Mouse (Mus musculus): ENCODE data around the gene Tmem151a.
"Not testable (repeated sequence)": the region's sequence is repeated elsewhere in the genome, so short reads cannot be mapped to it uniquely, and the experiment has no call there.

Tmem151a gene

DNA sequence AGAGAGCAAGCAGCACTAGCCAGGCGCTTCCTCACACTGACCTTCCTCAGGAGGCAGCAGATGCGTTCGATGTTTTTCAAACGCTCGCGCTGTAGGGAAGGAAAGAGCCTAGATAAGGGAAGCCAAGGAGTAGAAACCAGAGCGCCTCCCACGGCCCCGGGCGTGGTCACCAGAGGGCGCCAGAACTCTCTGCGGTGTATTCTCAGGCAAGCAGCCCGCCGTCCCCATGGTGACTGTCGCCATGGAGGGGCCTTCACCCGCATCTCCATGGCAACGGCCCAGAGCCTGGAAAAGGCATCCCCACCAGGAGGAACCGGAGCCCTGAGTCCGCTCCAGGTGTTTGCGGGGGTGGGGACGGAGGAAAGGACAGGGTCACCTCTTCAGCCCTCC is 8.9 kb upstream of the Tmem151a start:
- peak; percentile 90 for DNase-seq (ENCODE audit: low spot score)

GRCm38 (mm10) chr19:5093481-5094242 is 8.3 kb upstream of the Tmem151a start:
- no peak for DNase-seq (ENCODE audit: low spot score)

DNA sequence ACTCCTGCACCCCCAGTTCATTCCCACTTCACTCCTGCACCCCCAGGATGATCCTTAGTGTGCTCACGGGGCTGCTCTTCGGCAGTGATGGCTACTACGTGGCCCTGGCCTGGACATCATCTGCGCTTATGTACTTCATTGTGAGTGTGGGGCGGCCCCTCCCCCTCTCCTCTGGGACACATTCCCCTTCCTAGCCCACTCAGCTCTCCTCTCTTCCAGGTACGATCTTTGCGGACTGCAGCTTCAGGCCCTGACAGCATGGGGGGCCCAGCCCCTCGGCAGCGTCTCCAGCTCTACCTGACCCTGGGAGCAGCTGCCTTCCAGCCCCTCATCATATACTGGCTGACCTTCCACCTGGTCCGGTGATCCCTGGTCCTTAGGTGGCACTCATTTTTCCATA is 6.8 kb upstream of the Tmem151a start:
- no peak for DNase-seq (ENCODE audit: low spot score)

DNA sequence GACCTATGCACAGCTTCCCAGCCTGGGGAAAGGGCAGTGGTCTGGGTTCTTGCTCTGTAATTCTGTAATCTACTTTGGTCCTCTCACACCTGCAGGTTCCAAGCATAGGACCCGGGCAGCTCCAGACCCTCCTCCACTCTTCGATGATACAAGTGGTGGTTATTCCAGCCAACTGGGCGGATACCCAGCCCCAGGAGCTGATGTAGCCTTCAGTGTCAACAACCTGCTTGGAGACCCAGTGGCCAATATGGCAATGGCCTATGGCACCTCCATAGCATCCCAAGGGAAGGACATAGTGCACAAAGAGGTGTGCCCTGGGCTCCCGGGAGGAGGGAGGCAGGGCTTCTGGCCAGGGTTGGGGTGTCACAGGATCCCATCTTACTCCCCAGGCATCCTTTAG is 4.0 kb upstream of the Tmem151a start:
- no peak for DNase-seq (ENCODE audit: low spot score)

DNA sequence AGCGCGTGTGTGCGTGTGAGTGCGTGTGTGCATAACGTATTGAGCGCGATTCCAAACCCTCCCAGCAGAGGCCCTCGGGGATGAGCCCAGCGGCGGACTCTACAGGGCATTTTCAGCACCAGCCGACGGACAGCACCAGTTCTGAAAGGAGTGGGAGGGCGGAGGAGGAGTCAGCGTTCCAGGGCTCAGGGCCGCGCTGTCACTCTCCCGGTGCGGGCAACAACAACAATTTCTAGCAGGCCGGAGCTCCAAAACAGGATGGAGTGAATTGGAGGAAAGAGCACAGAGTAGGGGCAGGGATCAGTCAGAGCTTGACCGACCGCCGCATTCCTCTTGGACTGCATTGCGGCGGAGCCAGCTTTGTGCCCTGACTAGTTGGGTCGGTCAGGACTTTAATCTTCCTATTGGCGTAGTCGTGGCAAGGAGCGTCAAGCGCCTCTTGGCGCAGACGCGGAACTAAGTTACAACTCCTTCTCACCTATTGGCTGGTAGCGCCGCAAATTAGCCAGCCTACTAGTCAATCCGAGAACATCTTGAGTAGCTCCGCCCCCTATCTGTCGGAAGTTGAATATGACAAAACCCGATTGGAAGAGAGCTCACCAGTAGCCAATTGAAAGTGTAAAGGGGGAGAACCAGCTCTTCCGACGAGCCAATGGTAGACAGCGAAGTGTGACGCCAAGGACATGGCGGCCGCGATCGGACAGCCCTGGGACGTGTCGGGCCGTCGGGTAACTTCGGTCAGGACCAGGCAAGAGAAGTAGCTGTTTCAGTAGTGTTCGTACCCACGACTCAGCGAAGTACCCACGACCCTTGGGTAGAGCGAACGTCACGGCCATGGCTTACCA is 2.8 kb upstream of the Tmem151a start, which contains the start of gene Yif1a:
Gene Yif1a, plus strand, starts transcription at position 655 of the 845 bp plus-strand sequence.
- peak; percentile 93 for DNase-seq (ENCODE audit: low spot score)

DNA sequence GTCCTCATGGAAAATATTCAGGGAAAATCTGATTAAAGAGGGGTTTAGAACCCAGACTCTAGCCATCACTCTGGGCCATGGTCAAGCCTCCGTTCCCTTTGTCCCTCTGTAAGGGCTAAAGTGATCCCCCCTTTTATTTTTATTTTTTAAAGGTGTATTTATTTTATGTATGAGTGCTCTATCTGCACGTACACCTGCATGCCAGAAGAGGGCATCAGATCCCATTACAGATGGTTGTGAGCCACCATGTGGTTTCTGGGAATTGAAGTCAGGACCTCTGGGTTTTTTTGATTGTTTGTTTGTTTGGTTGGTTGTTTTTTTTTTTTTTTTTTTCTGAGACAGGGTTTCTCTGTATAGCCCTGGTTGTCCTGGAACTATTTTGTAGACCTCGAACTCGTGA is 1.2 kb upstream of the Tmem151a start:
- not testable (repeated sequence) for DNase-seq (ENCODE audit: low spot score)

DNA sequence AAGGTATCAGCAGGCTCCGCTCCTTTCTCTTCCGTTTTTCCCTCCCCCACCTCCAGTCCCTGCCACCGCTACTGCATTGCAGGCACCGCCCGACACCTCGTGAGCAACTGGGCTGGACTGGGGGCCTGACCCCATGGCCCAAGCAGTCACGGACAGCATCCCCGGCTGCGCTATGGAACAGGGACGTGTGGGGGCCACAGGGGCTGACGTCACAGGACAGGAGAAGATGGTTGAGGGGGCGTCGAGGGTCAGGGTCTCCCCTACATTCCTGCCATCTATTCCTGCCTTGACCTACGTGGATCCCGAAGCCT is 542 bp downstream of the Tmem151a start:
- no peak for DNase-seq (ENCODE audit: low spot score)

GRCm38 (mm10) chr19:5083961-5084833 is 1.1 kb downstream of the Tmem151a start:
- no peak for DNase-seq (ENCODE audit: low spot score)

- no peak for DNase-seq (ENCODE audit: low spot score)
These were observed 2.7 kb downstream of the Tmem151a start for GRCm38 (mm10) chr19:5082596-5082995.

DNA sequence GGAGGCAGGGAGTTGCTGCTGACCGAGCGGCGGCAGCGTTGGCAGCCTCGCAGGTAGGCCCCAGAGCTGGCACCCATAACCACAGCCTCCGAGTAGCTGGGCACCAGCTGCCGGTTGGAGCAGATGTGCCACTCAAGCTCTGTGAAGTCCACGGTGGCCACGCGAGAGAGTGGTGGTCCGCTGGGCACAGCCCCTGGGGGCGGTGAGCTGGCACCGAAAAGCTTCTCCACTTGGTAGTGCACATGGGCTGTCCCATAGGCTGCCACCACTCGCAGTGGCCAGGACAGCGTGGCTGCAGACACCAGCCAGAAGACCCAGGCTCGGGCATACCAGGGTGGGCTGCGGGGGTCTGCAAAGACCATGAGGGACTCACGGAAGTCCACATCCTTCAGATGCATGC is 3.3 kb downstream of the Tmem151a start:
- no peak for DNase-seq (ENCODE audit: low spot score)

- DNase-seq (ENCODE audit: low spot score) = no peak
These were observed 6.1 kb downstream of the Tmem151a start for GRCm38 (mm10) chr19:5079279-5079678.

GRCm38 (mm10) chr19:5073518-5073917 is 11.8 kb downstream of the Tmem151a start:
- DNase-seq (ENCODE audit: low spot score) = no peak

DNA sequence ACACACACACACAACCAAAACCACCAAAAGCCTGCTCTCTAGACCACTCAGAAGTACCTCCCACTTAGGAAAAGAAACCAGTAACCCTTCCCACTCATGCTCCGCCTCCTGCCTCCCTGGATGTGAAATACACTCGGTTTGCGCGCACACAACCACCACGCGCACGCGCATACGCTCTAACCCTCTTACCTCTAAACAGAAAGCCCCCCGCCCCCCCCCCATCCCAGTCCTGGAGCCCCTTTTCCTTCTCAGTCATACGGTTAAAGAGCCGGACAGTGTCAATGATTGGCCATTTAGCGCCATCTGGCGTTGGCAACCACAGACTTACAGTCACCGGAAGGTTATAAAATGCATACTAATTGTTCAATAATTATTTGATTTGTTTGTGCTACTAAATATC is 12.3 kb downstream of the Tmem151a start:
- DNase-seq (ENCODE audit: low spot score) = no peak

DNA sequence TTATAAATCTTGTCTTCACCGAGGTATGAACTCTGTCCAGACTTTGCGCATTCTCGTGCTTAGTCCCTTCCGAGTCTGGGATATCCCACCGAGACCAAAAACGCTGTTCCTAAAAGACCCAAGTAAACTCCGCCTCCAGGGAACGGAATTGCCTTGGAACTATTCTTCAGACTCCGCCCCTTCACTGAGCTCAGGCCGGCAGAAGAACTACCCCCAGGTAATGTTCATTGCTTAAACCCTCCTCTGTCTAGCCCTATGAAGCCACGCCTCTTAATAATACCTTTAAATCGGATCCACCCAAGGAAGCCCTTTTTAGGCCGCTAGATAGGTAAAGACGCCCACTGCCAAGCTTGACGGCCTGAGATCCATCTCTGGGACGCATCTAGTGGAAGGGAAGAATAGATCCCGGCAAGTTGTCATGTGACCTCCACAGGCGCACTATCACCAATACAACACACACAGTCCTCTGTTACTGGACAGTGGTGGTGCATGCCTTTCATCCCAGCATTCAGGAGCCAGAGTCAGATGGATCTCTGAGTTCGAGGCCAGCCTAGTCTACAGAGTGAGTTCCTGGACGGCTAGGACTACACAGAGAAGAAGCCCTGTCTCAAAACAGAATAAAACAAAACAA is 12.8 kb downstream of the Tmem151a start:
- DNase-seq (ENCODE audit: low spot score) = no peak

- DNase-seq (ENCODE audit: low spot score) = no peak
These were observed 13.6 kb downstream of the Tmem151a start for GRCm38 (mm10) chr19:5071545-5072369.

- no peak for DNase-seq (ENCODE audit: low spot score)
These were observed 14.3 kb downstream of the Tmem151a start for GRCm38 (mm10) chr19:5071077-5071476.

DNA sequence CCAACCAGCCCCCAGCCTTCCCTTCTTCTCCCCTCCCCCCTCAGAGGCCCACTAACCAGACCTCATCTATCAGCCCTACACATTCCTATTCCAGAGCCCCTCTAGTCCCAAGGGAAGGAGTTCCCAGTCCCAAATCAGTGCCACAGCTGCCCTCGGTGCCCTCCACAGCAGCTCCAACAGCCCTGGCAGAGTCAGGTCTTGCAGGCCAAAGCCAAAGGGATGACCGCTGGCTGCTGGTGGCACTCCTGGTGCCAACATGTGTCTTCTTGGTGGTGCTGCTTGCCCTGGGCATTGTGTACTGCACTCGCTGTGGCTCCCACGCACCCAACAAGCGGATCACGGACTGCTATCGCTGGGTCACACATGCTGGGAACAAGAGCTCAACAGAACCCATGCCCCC is 15.4 kb downstream of the Tmem151a start:
- DNase-seq (ENCODE audit: low spot score) = no peak

- DNase-seq (ENCODE audit: low spot score) = no peak
These were observed 15.8 kb downstream of the Tmem151a start for GRCm38 (mm10) chr19:5069486-5069885.

- no peak for DNase-seq (ENCODE audit: low spot score)
These were observed 16.6 kb downstream of the Tmem151a start for GRCm38 (mm10) chr19:5068570-5069234.

GRCm38 (mm10) chr19:5067867-5068569 is 17.3 kb downstream of the Tmem151a start, which contains the start of gene Cd248:
Gene Cd248 (plus strand): TSS chr19:5068078.
- DNase-seq (ENCODE audit: low spot score) = no peak

Data from ovary, postnatal 10 days (tissue).